Mouse (Mus musculus) bone marrow, adult 2 months (tissue): ENCODE measurements around the gene Prkar2b. TPM values are rescaled to one million over a fixed set of nuclear protein-coding genes. Genes with fewer than 3 reads are reported as not detected.
"Not testable (repeated sequence)": the region's sequence is repeated elsewhere in the genome, so short reads cannot be mapped to it uniquely, and the experiment has no call there.

Experiments
- H3K27ac ChIP-seq: fragments of 200-500 bp; 2 replicates; pipeline ENCODE4 v1.5.1; 2012; ENCODE audit warnings: low read depth, mild to moderate bottlenecking, control low read depth, inconsistent platforms, low read length; ENCODE audit not compliant: control insufficient read depth, poor library complexity, insufficient read depth
- H3K4me1 ChIP-seq: fragments of 200-500 bp; 2 replicates; pipeline ENCODE4 v1.6.1; 2011; ENCODE audit warnings: low read length; ENCODE audit not compliant: control insufficient read depth, insufficient read depth
- H3K4me3 ChIP-seq: fragments of 200-500 bp; replicated peaks from 2 replicates; pipeline ENCODE3; 2011; ENCODE audit warnings: mild to moderate bottlenecking, low read depth, low read length, control low read depth; ENCODE audit not compliant: control insufficient read depth
- CTCF ChIP-seq: fragments of 200-500 bp; IDR thresholded peaks from 2 replicates; pipeline ENCODE4 v1.5.1; 2011; ENCODE audit warnings: low read length, control low read depth; ENCODE audit not compliant: control insufficient read depth, insufficient read depth
- POLR2A ChIP-seq: fragments of 200-500 bp; IDR thresholded peaks from 2 replicates; pipeline ENCODE4 v1.6.1; 2011; ENCODE audit warnings: low read depth, mild to moderate bottlenecking, control low read depth, low read length, borderline replicate concordance; ENCODE audit not compliant: control insufficient read depth
- WGBS: fragments of 180-500 bp; shearing (Covaris S2); methylation state at CpG from one replicate; pipeline ENCODE4 v1.1.7; 2018; 5-methylcytosine and 5-hydroxymethylcytosine counted together
- polyA plus RNA-seq: library from polyadenylated mRNA; stranded (reverse); fragments of >200 nt; gene quantifications from 2 replicates; pipeline ENCODE4 v1.2.4, GENCODE M21; 2011; ENCODE audit warnings: low replicate concordance; ENCODE audit not compliant: missing spikeins, insufficient read depth, insufficient read length

The Prkar2b gene
- polyA plus RNA-seq, 1 experiment, result 124 TPM

DNA sequence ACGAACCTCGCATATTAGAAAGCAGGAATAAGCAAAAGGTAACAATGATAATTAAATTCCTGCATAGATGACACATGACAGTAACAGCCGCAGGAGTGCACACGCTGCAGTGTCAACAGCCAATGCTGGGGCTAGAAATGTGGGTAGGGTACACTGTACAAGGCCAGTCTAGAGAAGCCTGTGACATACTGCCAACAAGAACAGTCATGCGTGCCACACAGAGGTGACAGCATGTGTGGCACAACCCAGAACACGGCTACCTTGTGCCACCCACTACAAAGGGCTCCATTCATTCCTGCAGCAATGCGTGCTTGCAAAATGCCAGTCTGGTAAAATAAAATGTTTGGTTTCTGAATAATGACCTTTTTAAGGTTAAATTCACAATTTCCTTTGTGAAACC lies 28.2 kb downstream of the Prkar2b start:
- Histone ChIP-seq H3K4me1 (no peaks in the 10 kb centered on the region), H3K4me3 (no peak overlapping the region), H3K27ac (no peak overlapping the region)
- TF ChIP-seq CTCF (no peak), POLR2A (no peak)
- WGBS, result 94% methylated on average over 7 of the region's 7 CpGs

DNA sequence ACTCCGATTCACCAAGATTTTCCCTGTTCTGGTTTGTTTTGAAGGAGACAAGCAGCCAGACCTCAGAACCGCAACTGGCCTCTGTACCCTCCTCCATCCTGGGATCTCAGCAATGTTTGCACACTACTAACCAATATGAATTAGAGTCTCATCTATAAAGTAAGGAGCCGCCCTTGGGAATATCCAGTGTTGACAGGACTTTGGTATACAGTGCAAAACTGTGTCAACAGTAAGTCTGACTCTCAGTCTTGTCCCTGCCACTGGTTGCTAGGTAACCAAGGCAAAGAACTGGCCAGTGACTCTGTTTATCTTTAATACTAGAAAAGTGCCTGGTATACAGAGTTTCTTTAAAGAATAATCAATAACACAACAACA lies 42.7 kb downstream of the Prkar2b start:
- Histone ChIP-seq H3K4me1 (peaks cover 11% of the 10 kb centered on the region), H3K4me3 (no peak overlapping the region), H3K27ac (peak overlapping the region; percentile 74)
- TF ChIP-seq CTCF (no peak), POLR2A (no peak)
- WGBS, result 59% methylated on average over 3 of the region's 3 CpGs

DNA sequence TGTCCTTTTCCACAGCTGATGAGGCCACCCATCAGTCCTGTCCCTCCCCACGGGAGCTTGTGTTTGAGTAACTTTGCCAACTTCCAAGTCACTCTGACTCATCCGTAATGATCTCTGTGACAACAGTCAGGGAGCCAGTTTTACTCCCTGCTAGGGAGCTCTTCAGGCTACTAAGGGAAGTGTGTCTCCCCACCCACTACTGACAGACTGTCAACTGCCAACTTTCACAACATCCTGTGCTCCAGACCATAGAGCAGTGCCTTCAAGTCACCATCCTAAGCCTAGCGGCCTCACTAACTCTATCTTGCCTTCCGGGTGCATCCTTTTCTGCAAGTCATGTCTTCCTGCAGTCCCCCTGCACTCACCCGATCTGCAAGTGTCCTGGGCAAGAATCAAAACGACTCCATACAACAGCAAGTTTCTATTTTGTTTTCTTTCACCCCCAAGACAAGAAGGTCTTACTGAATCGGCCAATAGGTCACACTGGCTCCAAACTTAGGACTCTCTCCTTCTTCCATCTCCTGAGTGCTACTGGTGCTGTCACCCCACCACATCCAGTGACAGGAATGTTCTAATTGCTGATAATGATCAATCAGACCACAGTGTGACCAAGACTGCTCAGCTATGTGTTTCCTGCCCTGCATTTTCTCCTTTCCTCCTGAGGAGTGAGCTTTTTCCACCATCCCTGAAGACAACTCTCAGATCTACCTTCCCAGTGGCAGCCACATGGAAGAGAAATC lies 43.3 kb downstream of the Prkar2b start:
- Histone ChIP-seq H3K4me1 (peaks cover 13% of the 10 kb centered on the region), H3K27ac (peak overlapping the region; percentile 74), H3K4me3 (peak overlapping the region; percentile 39)
- 3% methylated on average over 7 of the region's 7 CpGs for WGBS
- TF ChIP-seq POLR2A (no peak), CTCF (no peak)

DNA sequence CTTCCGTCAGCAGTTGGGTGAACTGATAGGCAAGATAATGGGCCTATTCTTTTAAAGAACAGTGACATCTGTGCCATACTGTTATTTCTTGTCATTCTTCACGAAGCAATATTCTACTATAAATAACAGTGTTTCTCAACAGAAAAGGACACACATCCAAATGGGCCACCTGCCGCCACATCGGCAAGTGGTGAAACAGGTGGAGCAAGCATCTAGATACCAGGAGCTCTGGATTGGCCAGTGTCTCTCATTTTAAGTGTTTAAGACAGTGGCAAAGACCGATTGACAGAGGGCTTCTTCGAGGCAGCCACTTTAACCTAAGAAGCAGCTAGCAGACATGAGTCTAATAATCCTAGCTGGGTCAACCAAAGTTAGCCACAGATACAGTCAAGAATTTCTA lies 44.6 kb downstream of the Prkar2b start:
- Histone ChIP-seq H3K4me1 (peaks cover 14% of the 10 kb centered on the region), H3K4me3 (no peak overlapping the region), H3K27ac (peak overlapping the region; percentile 50; the same call in 1 of the 2 replicates)
- TF ChIP-seq POLR2A (no peak), CTCF (no peak)
- 57% methylated on average over 6 of the region's 6 CpGs for WGBS

DNA sequence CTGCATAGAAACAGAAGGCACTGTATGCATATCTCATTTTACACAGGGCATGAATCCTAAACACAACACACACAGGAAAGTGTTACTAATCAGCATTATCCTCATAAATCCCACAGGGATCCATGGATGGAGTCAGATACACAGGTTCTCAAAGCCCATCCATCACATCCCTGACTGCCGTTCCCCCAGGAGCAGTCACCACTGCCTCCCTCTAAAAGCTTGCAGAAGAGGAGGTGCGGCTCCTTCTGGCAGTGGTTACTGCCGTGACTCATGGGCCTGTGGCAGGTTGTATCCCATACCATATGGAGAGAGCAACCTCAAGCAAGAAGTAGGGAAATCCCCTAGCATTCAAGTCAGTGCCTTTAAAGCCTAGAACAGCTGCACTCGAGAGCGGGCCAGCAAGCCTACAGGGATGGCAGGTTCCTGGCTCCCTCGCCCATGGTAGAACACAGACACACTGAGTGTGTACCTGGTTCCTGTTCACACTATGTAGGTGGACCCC lies 45.8 kb downstream of the Prkar2b start:
- TF ChIP-seq POLR2A (no peak), CTCF (no peak)
- no peak overlapping the region for H3K27ac ChIP-seq
- peaks cover 16% of the 10 kb centered on the region for H3K4me1 ChIP-seq
- WGBS, result 28% methylated on average over 6 of the region's 6 CpGs
- H3K4me3 ChIP-seq, result no peak overlapping the region

DNA sequence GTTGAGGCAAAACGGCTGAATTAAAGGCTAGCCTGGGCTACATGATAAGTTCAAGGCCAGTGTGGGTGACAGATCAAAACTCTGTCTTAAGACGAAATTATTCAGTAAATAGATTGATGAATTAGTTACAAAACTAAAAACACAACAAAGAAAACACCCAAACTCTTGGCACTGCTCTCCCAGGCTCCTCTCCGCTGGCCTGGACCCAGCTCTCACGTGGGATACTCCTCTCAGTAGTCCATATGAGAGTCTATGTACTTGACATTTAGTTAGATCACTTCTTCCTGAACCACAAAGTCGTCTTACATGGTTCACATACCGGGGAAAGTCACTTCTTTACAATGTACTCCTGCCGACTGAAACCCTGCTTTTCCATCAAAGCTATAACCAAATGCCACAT lies 46.3 kb downstream of the Prkar2b start:
- WGBS, result 69% methylated on average over 7 of the region's 7 CpGs
- Histone ChIP-seq H3K4me1 (peaks cover 17% of the 10 kb centered on the region), H3K4me3 (no peak overlapping the region), H3K27ac (no peak overlapping the region)
- TF ChIP-seq POLR2A (no peak), CTCF (no peak)

DNA sequence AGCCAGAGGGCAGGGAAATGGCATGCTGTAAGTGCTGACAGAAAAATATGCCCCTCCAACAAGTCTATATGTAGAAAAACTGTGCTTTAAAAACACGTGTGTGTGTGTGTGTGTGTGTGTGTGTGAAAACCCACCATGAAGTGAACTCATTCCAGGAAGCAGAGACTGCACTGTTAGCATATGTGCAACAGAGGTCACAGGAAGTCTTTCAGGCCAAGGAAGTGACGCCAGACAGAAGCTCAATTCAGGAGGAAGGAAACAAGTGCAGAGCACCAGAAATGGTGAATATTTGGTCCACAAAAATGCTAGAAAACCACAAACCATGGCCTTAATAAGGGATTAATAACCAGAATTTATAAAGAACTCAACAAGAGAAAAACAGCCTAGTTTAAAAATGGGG lies 48.9 kb downstream of the Prkar2b start:
- no peak overlapping the region for H3K27ac ChIP-seq
- 33% methylated on average over 2 of the region's 2 CpGs for WGBS
- H3K4me1 ChIP-seq, result peaks cover 18% of the 10 kb centered on the region

DNA sequence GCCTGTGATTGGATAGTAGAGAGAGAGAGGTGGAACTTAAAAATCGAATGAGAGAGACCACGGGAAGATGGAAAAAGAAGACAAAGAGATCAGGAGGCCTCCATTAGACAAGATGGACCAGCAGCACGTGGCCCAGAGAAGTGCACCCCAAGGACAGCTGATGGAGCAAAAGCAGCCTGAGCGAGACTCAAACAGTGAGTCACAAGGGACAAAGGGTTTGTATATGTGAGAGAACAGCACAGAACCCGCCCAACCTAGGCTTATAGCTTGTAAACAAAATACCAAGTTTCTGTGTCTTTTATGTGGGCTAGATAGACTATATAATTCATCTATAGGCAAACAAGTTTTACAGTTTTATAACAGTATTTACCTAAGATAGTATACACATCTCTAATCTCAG lies 50.0 kb downstream of the Prkar2b start:
- 82% methylated on average over 5 of the region's 5 CpGs for WGBS
- Histone ChIP-seq H3K4me1 (peaks cover 16% of the 10 kb centered on the region), H3K4me3 (no peak overlapping the region), H3K27ac (peak overlapping the region; percentile 62; the same call in 1 of the 2 replicates)
- TF ChIP-seq CTCF (no peak), POLR2A (no peak)

More for the DNA sequence above, 48.9 kb downstream of the Prkar2b start:
- no peak overlapping the region for H3K4me3 ChIP-seq
- no peak for TF ChIP-seq POLR2A
- TF ChIP-seq CTCF, result no peak

DNA sequence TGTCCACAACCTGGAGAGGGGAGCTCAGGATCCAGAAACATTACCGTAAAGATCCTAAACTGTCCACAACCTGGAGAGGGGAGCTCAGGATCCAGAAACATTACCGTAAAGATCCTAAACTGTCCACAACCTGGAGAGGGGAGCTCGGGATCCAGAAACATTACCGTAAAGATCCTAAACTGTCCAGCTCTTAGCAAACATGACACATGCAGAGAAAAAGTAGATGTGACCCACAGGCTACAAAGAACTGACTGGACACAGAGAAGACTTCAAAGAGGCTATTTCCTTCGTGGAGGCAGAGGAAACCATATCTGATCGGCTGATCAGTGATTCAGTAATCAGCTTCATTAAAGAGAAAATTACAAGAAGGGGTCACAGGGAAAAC lies 51.1 kb downstream of the Prkar2b start:
- H3K4me3 ChIP-seq, H3K27ac ChIP-seq: not testable (repeated sequence)
- WGBS, result 39% methylated on average over 6 of the region's 6 CpGs
- peaks cover 12% of the 10 kb centered on the region for H3K4me1 ChIP-seq
